Mouse (Mus musculus) megakaryocyte, embryonic 14.5 days (primary cell): ENCODE measurements around the gene Gdpd4.

ENCODE experiments used
- FLI1 ChIP-seq: IDR thresholded peaks from 2 replicates; pipeline ENCODE4 v1.6.1; 2012; ENCODE audit warnings: low read length, inconsistent platforms, mixed read lengths
- GATA1 ChIP-seq: IDR thresholded peaks from 3 replicates; pipeline ENCODE4 v1.6.1; 2012; ENCODE audit warnings: mixed read lengths, low read length, inconsistent platforms, borderline replicate concordance

- TF ChIP-seq FLI1 (no peak), GATA1 (no peak)
These were observed 82.9 kb downstream of the Gdpd4 start for GRCm38 (mm10) chr7:98002617-98003016.
